Mouse (Mus musculus) neural tube, embryonic 11.5 days (tissue): ENCODE data around the gene Wdr37. TPM values are rescaled to one million over a fixed set of nuclear protein-coding genes. Genes with fewer than 3 reads are reported as not detected.

Experiments used
- ATAC-seq: fragments of 200-750 bp; cut with Nextera tagmentation; 2 replicates; pipeline ENCODE4 v1.8.0; 2017; ENCODE audit warnings: moderate number of reproducible peaks, mild to moderate bottlenecking, moderate TSS enrichment, moderate library complexity; ENCODE audit not compliant: insufficient read depth, low FRiP score, low TSS enrichment
- DNase-seq: peaks from one replicate; pipeline ENCODE4 v3.0.0-alpha.2; 2015; ENCODE audit warnings: low spot score
- H3K27ac ChIP-seq: fragments of 300-500 bp; sonication (generic); 2 replicates; pipeline ENCODE4 v1.5.1; 2014; ENCODE audit warnings: low read depth, mild to moderate bottlenecking, low read length
- H3K27me3 ChIP-seq: fragments of 300-500 bp; sonication (generic); 2 replicates; pipeline ENCODE4 v1.6.1; 2014; ENCODE audit warnings: mild to moderate bottlenecking, low read length, mixed read lengths; ENCODE audit not compliant: control insufficient read depth, insufficient read depth
- H3K36me3 ChIP-seq: fragments of 300-500 bp; sonication (generic); 2 replicates; pipeline ENCODE4 v1.6.1; 2014; ENCODE audit warnings: mild to moderate bottlenecking, low read length, moderate library complexity, mixed read lengths; ENCODE audit not compliant: control insufficient read depth, insufficient read depth
- H3K4me1 ChIP-seq: fragments of 300-500 bp; sonication (generic); 2 replicates; pipeline ENCODE4 v1.6.1; 2014; ENCODE audit warnings: low read length, mixed read lengths; ENCODE audit not compliant: control insufficient read depth, insufficient read depth
- H3K4me2 ChIP-seq: fragments of 300-500 bp; sonication (generic); 2 replicates; pipeline ENCODE4 v1.6.1; 2014; ENCODE audit warnings: low read depth, mild to moderate bottlenecking, moderate library complexity
- H3K4me3 ChIP-seq: fragments of 300-500 bp; sonication (generic); 2 replicates; pipeline ENCODE4 v1.5.1; 2014; ENCODE audit warnings: low read depth, low read length
- H3K9ac ChIP-seq: fragments of 300-500 bp; sonication (generic); 2 replicates; pipeline ENCODE4 v1.6.1; 2014; ENCODE audit warnings: mild to moderate bottlenecking, low read length
- H3K9me3 ChIP-seq: fragments of 300-500 bp; sonication (generic); 2 replicates; pipeline ENCODE4 v1.6.1; 2016; ENCODE audit warnings: low read length; ENCODE audit not compliant: control insufficient read depth
- WGBS: fragments of 180-500 bp; shearing (Covaris S2); extraction: QIAGEN DNeasy Blood & Tissue Kit; methylation state at CpG from one replicate; pipeline ENCODE4 v1.1.7; 2014; 5-methylcytosine and 5-hydroxymethylcytosine counted together
- polyA plus RNA-seq: library from polyadenylated mRNA; unstranded; fragments of >200 nt; fragmentation: Nextera tagmentation; extraction: Ambion mirVana; gene quantifications from 2 replicates; pipeline ENCODE4 v1.2.1, GENCODE M21; 2014

Wdr37 gene
- polyA plus RNA-seq, 1 experiment from 2014 or later = 53.2 TPM

DNA sequence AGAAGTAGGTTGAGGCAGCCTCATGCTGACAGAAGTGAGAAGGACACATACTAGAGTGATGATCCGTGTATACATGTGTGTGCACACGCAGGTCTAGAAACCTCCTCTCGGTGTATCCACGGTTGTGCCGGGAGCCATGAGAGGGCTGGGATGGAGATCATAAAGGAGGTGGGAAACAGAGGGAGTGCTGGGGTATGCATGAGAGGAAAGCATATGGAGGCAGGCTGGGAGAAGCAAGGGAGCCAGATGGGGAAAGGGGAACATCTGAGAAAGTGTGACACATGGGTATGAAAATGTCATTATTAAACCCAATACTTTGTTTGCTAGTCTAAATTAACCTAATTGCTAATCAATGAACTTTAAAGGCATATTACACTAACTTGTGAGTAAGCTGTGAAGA is 37.1 kb downstream of the Wdr37 start:
- no peaks in the 10 kb centered on the region for H3K27me3 ChIP-seq
- H3K27ac ChIP-seq = no peak overlapping the region
- H3K9me3 ChIP-seq = no peaks in the 10 kb centered on the region
- H3K4me3 ChIP-seq = no peak overlapping the region
- H3K36me3 ChIP-seq = peaks cover 4% of the 10 kb centered on the region; the same call in 1 of the 2 replicates
- DNase-seq (no peak), ATAC-seq (no peak)
- no peak overlapping the region for H3K9ac ChIP-seq
- H3K4me2 ChIP-seq = no peak overlapping the region
- WGBS = 96% methylated on average over 5 of the region's 5 CpGs
- no peaks in the 10 kb centered on the region for H3K4me1 ChIP-seq

DNA sequence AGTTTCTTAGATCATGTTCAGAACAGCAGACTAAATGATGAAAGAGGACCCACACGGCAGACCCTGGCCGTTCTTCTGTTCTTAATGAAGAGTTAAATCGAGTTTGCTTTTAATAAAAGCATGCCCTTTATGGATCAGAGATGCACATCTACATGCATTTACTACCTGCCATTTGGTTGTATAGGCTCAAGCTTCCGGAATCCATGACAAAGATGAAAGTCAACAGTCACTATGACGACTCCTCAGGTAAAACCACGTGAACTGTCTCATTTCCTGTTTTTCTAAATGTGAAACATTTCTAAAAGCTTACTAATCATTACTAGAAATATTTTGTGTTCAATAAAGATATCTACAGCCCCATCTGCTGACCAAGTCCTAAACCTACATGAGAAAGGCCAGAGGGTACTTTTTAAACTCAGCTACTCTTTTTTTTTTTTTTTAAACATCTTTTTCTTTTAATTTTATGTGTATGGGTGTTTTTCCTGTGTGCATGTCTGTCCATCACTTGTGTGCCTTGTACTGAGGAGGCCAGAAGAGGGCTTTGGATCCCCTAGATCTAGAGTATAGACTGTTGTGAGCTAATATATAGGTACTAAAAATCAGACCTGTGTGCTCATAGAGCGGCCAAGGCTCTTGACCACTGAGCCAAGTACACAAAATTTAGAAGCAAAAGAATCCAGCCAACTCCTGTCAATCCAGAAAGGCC is 40.0 kb downstream of the Wdr37 start:
- Histone ChIP-seq H3K4me1 (no peaks in the 10 kb centered on the region), H3K9ac (no peak overlapping the region), H3K36me3 (peaks cover 4% of the 10 kb centered on the region; the same call in 1 of the 2 replicates), H3K27ac (no peak overlapping the region), H3K9me3 (no peaks in the 10 kb centered on the region), H3K4me2 (no peak overlapping the region), H3K4me3 (no peak overlapping the region), H3K27me3 (no peaks in the 10 kb centered on the region)
- ATAC-seq (no peak), DNase-seq (no peak)
- 93% methylated on average over 7 of the region's 7 CpGs for WGBS

DNA sequence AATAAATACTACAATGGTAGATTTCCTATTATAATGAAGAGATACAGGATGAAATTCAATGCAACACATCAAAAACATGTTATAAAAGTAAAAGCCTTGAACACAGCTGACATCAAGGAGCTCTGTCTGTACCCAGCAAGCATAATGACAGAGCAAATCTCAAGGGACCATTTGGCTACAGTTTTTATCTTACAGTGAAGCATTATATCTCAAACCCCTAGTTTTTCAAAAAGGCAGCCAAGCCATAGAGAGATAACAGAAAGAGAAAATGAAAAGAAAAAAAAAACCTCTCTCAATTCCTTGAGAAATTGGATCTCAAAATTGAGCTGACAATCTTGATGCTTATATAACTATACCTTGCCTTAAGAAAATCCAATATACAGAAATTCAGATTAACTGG is 41.0 kb downstream of the Wdr37 start:
- H3K9ac ChIP-seq = no peak overlapping the region
- H3K27ac ChIP-seq = no peak overlapping the region
- H3K4me2 ChIP-seq = no peak overlapping the region
- H3K9me3 ChIP-seq = no peaks in the 10 kb centered on the region
- no peak for ATAC-seq
- DNase-seq = no peak
- no peaks in the 10 kb centered on the region for H3K27me3 ChIP-seq
- peaks cover 2% of the 10 kb centered on the region; the same call in 1 of the 2 replicates for H3K36me3 ChIP-seq
- no peaks in the 10 kb centered on the region for H3K4me1 ChIP-seq
- no peak overlapping the region for H3K4me3 ChIP-seq

DNA sequence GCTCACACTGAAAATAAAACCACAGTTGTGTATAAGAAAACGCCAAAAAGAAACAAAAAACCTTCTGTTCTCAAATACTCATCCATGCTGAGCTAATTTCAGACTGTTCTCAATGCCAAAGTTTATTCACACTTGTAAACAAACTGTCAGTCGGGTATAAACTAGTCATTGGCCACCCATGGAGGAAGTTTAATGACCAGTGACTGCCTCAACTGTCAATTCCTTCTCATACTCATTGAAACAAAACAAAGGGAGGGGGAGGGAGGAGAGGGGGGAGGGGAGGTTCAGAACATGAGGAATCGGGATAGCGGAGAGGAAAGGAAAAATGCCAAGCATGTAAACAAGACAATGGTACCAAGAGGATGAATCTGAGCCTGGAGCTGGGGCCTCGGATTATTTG is 41.9 kb downstream of the Wdr37 start:
- WGBS = 52% methylated on average over 5 of the region's 5 CpGs
- Histone ChIP-seq H3K9ac (no peak overlapping the region), H3K27ac (no peak overlapping the region), H3K9me3 (no peaks in the 10 kb centered on the region), H3K4me3 (no peak overlapping the region), H3K36me3 (peaks cover 2% of the 10 kb centered on the region; the same call in 1 of the 2 replicates), H3K4me1 (no peaks in the 10 kb centered on the region), H3K27me3 (no peaks in the 10 kb centered on the region), H3K4me2 (no peak overlapping the region)
- DNase-seq (no peak), ATAC-seq (no peak)

DNA sequence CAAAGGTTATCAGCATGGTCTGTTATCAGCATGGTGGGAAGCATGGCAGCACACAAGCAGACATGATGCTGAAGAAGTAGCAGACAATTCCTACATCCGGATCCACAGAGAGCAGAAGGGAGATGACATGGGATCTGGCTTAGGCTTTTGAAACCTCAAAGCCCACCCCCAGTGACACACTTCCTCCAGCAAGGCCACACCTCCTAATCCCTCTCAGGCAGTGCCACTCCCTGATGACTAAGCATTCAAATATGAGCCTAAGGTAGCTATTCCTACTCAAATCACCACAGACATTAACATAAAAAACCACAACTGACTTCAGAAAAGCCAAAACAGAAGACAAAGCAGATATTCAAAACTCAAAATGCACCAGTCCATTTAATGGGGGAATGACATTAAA is 42.8 kb downstream of the Wdr37 start:
- Histone ChIP-seq H3K4me1 (no peaks in the 10 kb centered on the region), H3K36me3 (peaks cover 2% of the 10 kb centered on the region; the same call in 1 of the 2 replicates), H3K4me2 (no peak overlapping the region), H3K9me3 (no peaks in the 10 kb centered on the region), H3K27ac (no peak overlapping the region), H3K9ac (no peak overlapping the region), H3K4me3 (no peak overlapping the region), H3K27me3 (no peaks in the 10 kb centered on the region)
- WGBS = 91% methylated on average over 1 of the region's 1 CpGs
- DNase-seq = no peak
- ATAC-seq = no peak

DNA sequence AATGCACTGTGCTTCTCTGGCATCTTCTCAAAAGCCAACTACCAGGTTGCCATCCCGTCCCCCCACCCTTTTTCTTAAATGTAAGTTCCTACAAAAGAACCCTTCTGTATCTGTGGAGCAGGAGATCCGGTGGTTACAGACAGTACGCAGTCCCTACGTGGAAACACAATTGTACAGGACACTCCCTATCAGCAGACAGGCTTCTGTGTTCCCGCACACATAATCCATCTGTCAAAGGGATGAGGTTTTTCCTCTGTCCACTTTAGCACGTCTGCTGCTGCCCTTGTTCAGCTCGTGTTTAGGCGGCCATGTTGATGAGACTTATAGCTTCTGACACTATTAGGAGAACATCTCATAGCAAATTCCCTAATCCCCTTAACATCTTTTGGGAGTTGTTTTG is 48.2 kb downstream of the Wdr37 start:
- DNase-seq (peak; percentile 18), ATAC-seq (peak; percentile 67)
- H3K36me3 ChIP-seq = peaks cover 7% of the 10 kb centered on the region; the same call in 1 of the 2 replicates
- no peaks in the 10 kb centered on the region for H3K27me3 ChIP-seq
- no peak overlapping the region for H3K4me3 ChIP-seq
- 67% methylated on average over 8 of the region's 8 CpGs for WGBS
- no peak overlapping the region for H3K4me2 ChIP-seq
- peak overlapping the region; percentile 11; the same call in 1 of the 2 replicates for H3K27ac ChIP-seq
- no peaks in the 10 kb centered on the region for H3K9me3 ChIP-seq
- no peak overlapping the region for H3K9ac ChIP-seq
- H3K4me1 ChIP-seq = no peaks in the 10 kb centered on the region; the same call in 1 of the 2 replicates

DNA sequence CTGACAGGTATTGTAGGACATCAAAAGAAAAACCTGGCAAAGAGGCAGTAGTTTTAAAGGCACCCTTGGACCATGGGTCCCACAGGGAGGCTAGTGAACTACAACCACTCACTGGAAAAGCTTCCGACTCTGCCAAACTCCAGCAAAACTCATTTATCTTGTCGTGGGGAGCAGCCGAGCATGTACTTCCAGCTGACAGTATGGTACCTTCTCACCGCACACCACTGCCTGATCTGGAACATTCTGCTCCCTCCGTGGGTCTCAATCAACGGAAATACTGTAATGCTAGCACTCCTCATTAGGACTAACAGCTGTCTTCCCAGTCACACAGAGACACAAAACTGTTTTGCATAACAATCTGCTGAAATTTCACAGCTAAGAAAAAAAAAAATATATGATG is 48.6 kb downstream of the Wdr37 start:
- Histone ChIP-seq H3K4me3 (no peak overlapping the region), H3K4me2 (no peak overlapping the region), H3K4me1 (no peaks in the 10 kb centered on the region; the same call in 1 of the 2 replicates), H3K9ac (no peak overlapping the region), H3K36me3 (peaks cover 10% of the 10 kb centered on the region; the same call in 1 of the 2 replicates), H3K27me3 (no peaks in the 10 kb centered on the region), H3K27ac (0 out of 2 replicates have a peak overlapping the region, but pooled peaks have one; percentile 11), H3K9me3 (no peaks in the 10 kb centered on the region)
- WGBS = 34% methylated on average over 6 of the region's 6 CpGs
- peak; percentile 49 for DNase-seq
- ATAC-seq = peak; percentile 68

DNA sequence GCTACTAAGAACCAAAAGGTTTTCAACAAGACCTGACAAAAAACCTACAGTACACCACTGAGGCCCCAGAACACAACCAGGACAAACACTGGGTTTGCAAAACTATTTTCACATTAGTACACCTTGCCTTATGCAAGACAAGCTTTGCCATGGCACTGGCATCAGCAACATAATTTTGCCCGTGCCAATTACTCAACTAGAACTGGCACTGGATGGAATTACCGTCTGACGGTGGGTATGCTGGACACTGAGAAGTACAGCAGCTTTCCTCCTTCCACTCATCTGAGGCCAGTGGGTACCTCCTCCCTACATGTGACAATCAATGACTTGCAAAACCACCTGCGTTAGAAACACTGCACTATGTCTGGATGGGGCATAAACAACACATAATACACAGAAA is 49.5 kb downstream of the Wdr37 start:
- no peaks in the 10 kb centered on the region for H3K27me3 ChIP-seq
- DNase-seq = no peak
- H3K36me3 ChIP-seq = peaks cover 12% of the 10 kb centered on the region; the same call in 1 of the 2 replicates
- no peak for ATAC-seq
- H3K4me3 ChIP-seq = no peak overlapping the region
- no peak overlapping the region for H3K4me2 ChIP-seq
- no peak overlapping the region for H3K9ac ChIP-seq
- H3K27ac ChIP-seq = no peak overlapping the region
- WGBS = 89% methylated on average over 4 of the region's 4 CpGs
- H3K9me3 ChIP-seq = no peaks in the 10 kb centered on the region
- H3K4me1 ChIP-seq = no peaks in the 10 kb centered on the region; the same call in 1 of the 2 replicates

DNA sequence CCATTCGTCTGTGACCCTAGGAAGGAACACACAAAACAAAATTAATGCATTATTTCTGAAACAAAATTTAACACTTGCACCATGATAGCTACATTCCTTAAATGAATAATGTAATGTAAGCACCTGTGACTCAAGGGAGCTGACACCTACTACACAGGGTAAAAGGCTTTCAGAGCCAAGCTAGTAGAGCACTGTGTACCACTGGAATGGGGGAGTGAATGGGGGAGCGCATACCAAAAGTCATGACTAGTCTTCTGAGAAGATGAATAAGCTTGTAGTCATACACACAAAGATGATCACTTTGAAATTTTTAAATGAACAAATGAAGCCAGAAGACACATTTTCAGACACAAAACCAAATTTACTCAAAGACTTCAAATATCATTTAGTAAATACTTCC is 65.8 kb downstream of the Wdr37 start:
- ATAC-seq = no peak
- Histone ChIP-seq H3K9me3 (no peaks in the 10 kb centered on the region; the same call in 1 of the 2 replicates), H3K4me2 (no peak overlapping the region), H3K4me3 (no peak overlapping the region), H3K27me3 (no peaks in the 10 kb centered on the region), H3K4me1 (no peaks in the 10 kb centered on the region), H3K9ac (no peak overlapping the region), H3K27ac (no peak overlapping the region), H3K36me3 (peaks cover 2% of the 10 kb centered on the region; the same call in 1 of the 2 replicates)
- 98% methylated on average over 2 of the region's 2 CpGs for WGBS
- no peak for DNase-seq
